Mouse (Mus musculus) E14TG2a.4 (cell line): ENCODE results near the gene Ephb4.

Experiments used
- CTCF ChIP-seq: conservative IDR thresholded peaks from 2 replicates; pipeline ENCODE4 v1.5.1; 2014; ENCODE audit warnings: low read length
- POU5F1 ChIP-seq: IDR thresholded peaks from 2 replicates; pipeline ENCODE4 v1.6.1; 2014; ENCODE audit warnings: low read length, borderline replicate concordance

GRCm38 (mm10) chr5:137376722-137377121 lies 26.8 kb downstream of the Ephb4 start:
- no peak for TF ChIP-seq CTCF
- TF ChIP-seq POU5F1: no peak
